Mouse (Mus musculus) E14TG2a.4 (cell line): Measurements from ENCODE around the gene Sdccag8.

ENCODE experiments used
- H3K27me3 ChIP-seq: 2 replicates; pipeline ENCODE4 v1.6.1; 2014; ENCODE audit warnings: low read length, control low read depth; ENCODE audit not compliant: insufficient read depth
- H3K36me3 ChIP-seq: 2 replicates; pipeline ENCODE4 v1.6.1; 2014; ENCODE audit warnings: low read length, control low read depth; ENCODE audit not compliant: insufficient read depth
- H3K4me1 ChIP-seq: replicated peaks from 2 replicates; pipeline ENCODE4 v1.6.1; 2014; ENCODE audit warnings: low read depth, low read length, control low read depth
- H3K4me3 ChIP-seq: replicated peaks from 2 replicates; pipeline ENCODE4 v1.5.1; 2014; ENCODE audit warnings: mild to moderate bottlenecking, low read length
- H3K9me3 ChIP-seq: 2 replicates; pipeline ENCODE4 v1.6.1; 2014; ENCODE audit warnings: low read length, control low read depth
- CTCF ChIP-seq: conservative IDR thresholded peaks from 2 replicates; pipeline ENCODE4 v1.5.1; 2014; ENCODE audit warnings: low read length
- NANOG ChIP-seq: IDR thresholded peaks from 2 replicates; pipeline ENCODE4 v1.6.1; 2014; ENCODE audit warnings: borderline replicate concordance, low read length, mixed read lengths
- POU5F1 ChIP-seq: IDR thresholded peaks from 2 replicates; pipeline ENCODE4 v1.6.1; 2014; ENCODE audit warnings: low read length, borderline replicate concordance

The Sdccag8 gene

DNA sequence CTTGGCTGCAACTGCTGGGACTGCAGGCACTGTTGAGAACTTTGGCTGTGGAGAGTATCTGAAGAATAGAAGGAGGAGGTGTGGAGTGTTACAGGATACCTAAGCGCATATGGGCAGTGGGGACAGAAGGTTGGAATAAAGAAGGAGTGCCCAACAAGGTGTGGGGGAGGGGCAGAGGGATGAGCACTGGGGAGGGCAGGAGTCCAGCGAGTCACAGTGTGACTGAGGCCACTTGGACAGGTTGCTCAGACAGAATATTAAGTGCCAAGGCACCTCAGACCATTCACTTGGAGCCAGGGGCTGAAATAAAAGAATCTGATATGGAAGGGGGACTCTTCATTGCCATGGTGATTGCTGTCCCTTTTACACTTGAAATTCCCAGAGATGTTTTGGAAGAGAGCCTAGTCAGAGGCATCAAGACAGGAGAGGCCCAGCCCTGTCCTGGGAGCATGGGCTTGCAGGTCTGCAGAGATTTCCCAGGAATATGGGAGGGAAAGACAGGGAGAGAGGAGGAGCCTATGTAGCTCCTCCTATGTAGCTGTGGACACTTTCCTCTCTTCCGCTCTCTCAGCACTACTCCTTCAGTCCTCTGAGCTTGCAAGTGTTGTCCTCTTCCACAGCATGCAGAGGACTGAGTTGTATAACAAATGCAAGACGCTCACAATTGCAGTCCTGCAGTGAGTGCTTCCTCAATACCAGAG lies 189.7 kb downstream of the Sdccag8 start:
- Histone ChIP-seq H3K27me3 (0 out of 2 replicates have a peak, but pooled peaks cover 2% of the 10 kb centered on the region), H3K36me3 (no peaks in the 10 kb centered on the region), H3K4me3 (no peak overlapping the region), H3K9me3 (no peaks in the 10 kb centered on the region), H3K4me1 (peaks cover 27% of the 10 kb centered on the region)
- TF ChIP-seq CTCF (no peak), NANOG (no peak), POU5F1 (no peak)

GRCm38 (mm10) chr1:177007405-177007804 lies 192.9 kb downstream of the Sdccag8 start:
- Histone ChIP-seq H3K4me1 (peaks cover 23% of the 10 kb centered on the region), H3K4me3 (no peak overlapping the region), H3K27me3 (no peaks in the 10 kb centered on the region), H3K36me3 (no peaks in the 10 kb centered on the region), H3K9me3 (no peaks in the 10 kb centered on the region)
- TF ChIP-seq CTCF (no peak), NANOG (no peak), POU5F1 (no peak)

DNA sequence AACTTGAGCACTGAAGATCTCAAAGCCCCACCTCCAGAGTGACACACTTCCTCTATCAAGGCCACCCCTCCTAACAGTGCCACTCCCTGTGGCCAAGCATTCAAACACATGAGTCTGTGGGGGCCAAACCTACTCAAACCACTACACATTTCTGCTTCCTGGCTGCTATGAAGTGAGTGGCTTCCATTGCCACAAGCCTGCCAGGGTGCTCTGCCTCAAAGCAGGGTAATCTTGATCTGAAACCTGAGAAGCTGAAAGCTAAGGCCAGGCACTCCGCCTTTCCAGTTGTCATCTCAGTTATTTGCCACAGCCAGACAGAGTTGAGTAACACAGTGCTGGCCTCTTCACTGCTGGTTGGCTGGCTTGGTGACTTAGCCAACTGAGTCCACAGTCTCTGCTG lies 194.3 kb downstream of the Sdccag8 start:
- H3K4me3 ChIP-seq: no peak overlapping the region
- no peaks in the 10 kb centered on the region for H3K36me3 ChIP-seq
- H3K27me3 ChIP-seq: no peaks in the 10 kb centered on the region
- no peak for TF ChIP-seq NANOG
- no peak for TF ChIP-seq POU5F1
- no peak for TF ChIP-seq CTCF
- peaks cover 17% of the 10 kb centered on the region for H3K4me1 ChIP-seq
- no peaks in the 10 kb centered on the region for H3K9me3 ChIP-seq

- H3K4me3 ChIP-seq: no peak overlapping the region
- no peaks in the 10 kb centered on the region for H3K9me3 ChIP-seq
Measured at GRCm38 (mm10) chr1:177010041-177010440, 195.6 kb downstream of the Sdccag8 start.

DNA sequence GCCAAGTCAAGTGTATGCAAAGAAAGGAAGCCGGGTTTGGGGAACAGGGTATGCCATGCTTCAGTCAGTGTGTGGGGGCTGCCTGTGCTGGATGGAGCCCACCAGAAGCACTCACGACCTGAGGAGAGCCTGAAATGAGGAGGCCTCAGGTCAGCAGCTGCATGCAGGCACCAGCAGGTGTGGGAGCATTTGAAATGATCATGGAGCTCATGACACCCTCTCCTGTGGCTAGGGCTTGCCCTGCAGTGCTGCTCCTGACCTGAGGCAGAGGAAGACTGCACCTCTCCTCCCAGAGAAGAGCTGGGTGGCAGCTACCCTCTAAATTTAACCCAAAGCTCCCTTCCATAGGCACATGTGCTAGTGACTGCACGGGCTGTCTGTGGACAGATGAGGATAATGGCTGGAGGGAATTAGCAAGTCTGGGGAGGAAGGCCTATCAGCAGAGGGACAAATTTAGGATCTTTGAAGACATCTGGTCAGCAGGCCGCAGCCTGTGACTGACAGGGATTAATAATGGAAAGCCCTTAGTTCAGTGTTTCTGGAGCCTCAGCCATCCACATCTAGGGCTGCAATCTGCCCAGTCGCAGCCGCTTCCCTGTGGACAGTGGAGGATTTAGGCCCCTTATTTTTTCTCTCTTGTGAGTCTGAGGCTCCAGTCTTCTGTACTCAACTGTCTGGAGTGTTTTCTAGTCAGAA lies 196.3 kb downstream of the Sdccag8 start:
- H3K4me1 ChIP-seq: peaks cover 10% of the 10 kb centered on the region
- no peak overlapping the region for H3K4me3 ChIP-seq
- H3K9me3 ChIP-seq: no peaks in the 10 kb centered on the region
- H3K27me3 ChIP-seq: no peaks in the 10 kb centered on the region
- no peaks in the 10 kb centered on the region for H3K36me3 ChIP-seq
- no peak for TF ChIP-seq NANOG
- TF ChIP-seq CTCF: no peak
- TF ChIP-seq POU5F1: no peak

More at GRCm38 (mm10) chr1:177010041-177010440, 195.6 kb downstream of the Sdccag8 start:
- Histone ChIP-seq H3K27me3 (no peaks in the 10 kb centered on the region), H3K36me3 (no peaks in the 10 kb centered on the region), H3K4me1 (peaks cover 10% of the 10 kb centered on the region)
- TF ChIP-seq NANOG (no peak), POU5F1 (no peak), CTCF (no peak)

DNA sequence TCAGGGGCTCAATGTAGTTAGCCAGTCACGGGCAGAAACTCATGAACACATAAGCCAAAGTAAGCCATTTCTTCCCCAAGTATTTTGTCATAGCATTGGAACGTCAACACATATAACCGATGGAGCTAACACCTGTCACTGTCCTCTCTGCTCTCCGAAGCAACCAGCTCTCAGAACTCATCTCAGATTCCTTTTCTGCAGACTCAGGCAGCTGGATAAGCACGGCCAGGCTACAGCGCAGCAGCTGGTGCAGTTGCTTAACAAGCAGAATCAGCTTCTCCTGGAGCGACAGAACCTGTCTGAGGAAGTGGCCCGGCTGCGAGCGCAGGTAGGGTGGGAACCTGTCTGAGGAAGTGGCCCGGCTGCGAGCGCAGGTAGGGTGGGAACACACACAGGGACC lies 197.2 kb downstream of the Sdccag8 start:
- peaks cover 10% of the 10 kb centered on the region for H3K4me1 ChIP-seq
- TF ChIP-seq POU5F1 (no peak), NANOG (no peak), CTCF (no peak)
- H3K9me3 ChIP-seq: no peaks in the 10 kb centered on the region
- no peak overlapping the region for H3K4me3 ChIP-seq
- no peaks in the 10 kb centered on the region for H3K27me3 ChIP-seq
- no peaks in the 10 kb centered on the region for H3K36me3 ChIP-seq

DNA sequence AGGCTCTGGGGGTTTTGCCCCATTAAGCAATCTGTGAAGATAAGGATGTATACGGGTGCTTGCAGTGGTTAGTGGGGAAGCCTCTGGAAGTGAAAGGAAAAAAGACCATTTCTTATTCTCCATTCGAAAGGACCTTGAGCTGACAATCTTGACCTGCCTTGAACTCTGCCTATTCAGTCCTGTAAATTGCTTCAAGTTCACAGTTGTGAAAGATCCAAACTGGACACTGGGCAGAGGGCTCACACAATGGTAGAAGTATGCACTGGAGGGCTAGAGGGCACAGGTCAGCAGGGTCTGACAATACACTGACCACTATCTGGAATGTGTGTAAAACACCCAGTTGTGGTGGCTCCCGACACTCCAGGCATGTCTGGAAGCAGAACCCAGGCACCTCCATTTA lies 198.3 kb downstream of the Sdccag8 start:
- no peaks in the 10 kb centered on the region for H3K36me3 ChIP-seq
- H3K4me1 ChIP-seq: peaks cover 10% of the 10 kb centered on the region
- no peak overlapping the region for H3K4me3 ChIP-seq
- H3K27me3 ChIP-seq: no peaks in the 10 kb centered on the region
- TF ChIP-seq CTCF (no peak), POU5F1 (no peak), NANOG (no peak)
- H3K9me3 ChIP-seq: no peaks in the 10 kb centered on the region

DNA sequence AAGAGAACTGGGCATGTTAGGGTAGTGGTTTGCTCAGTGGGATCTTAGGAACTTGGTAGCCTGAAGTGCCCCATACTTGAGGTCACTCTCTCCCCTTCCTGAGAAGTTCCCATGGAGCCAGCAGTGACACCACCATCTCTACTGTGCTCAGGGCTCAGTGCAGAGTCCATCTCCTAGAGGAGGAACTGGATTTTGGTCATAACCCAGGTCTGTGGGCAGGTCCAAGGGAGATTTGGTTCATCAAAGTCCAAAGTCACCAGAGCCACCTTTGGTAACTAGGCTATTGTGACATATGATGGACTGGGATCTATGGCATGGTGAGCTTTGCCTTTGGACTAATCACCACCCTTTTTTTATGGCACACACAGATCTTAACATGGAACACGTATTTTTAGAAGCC lies 198.9 kb downstream of the Sdccag8 start:
- H3K36me3 ChIP-seq: no peaks in the 10 kb centered on the region
- no peak overlapping the region for H3K4me3 ChIP-seq
- H3K9me3 ChIP-seq: no peaks in the 10 kb centered on the region
- no peaks in the 10 kb centered on the region for H3K27me3 ChIP-seq
- TF ChIP-seq CTCF (no peak), POU5F1 (no peak), NANOG (no peak)
- H3K4me1 ChIP-seq: peaks cover 7% of the 10 kb centered on the region

DNA sequence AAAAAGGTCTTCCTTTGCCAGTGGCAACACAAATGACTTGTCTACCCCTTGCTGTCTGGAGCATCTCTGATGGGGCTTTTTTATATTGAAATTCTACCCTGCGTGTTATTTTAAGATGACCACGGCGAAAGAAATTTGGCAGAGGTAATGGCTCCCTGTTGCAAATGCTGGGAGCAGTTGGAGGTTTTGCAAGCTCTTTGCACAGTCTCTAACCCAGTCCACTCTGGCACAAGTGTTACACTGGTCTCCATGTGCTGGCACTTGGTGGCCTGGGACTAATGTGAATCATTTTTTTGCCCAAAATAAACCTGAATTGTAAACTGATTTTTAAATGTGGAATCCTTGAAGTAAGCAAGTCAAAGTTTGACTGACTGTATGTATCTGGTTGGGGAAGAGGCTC lies 199.3 kb downstream of the Sdccag8 start:
- H3K36me3 ChIP-seq: no peaks in the 10 kb centered on the region
- no peaks in the 10 kb centered on the region for H3K9me3 ChIP-seq
- no peak overlapping the region for H3K4me3 ChIP-seq
- TF ChIP-seq POU5F1 (no peak), CTCF (no peak), NANOG (no peak)
- H3K4me1 ChIP-seq: peaks cover 2% of the 10 kb centered on the region
- no peaks in the 10 kb centered on the region for H3K27me3 ChIP-seq
